15 mouse cellular contexts compared by ENCODE assay signal in the genomic region with DNA sequence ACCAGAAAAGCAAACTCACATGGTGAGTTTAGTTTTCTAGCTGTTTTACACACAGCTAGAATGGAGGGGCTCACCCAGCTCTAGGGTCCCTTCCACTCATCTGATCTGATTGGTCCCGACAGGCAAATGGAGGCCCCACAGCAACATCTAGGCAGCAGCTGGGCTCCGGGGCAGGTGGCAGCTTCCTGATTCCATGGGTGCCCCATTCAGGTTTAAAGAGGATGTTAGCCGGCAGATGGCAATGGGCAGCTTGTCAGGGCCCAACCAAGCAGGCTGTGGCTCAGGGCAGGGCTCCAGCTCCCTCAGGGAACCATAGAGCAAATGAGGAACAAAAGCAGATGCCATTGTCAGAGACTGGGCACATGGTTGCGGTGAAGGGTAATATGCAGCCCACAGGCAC. TPM values are rescaled to one million over a fixed set of nuclear protein-coding genes. Genes with fewer than 3 reads are reported as not detected.
A peak's percentile ranks its signal among the peaks of the same experiment; 100 is the strongest.
DNase-seq lines count a peak whose midpoint lies in the region; ATAC-seq and TF ChIP-seq lines count a peak whose summit lies in the region.
"Had no signal": no experiment of that assay in that cellular context is flagged by ENCODE, and none has a peak within 500 bp of the region (broad histone marks: within the 10 kb centered on the region; RNA-seq: fewer than 3 reads in every experiment).

No protein-coding gene starts in this region.

- no peak for DNase-seq in forebrain, postnatal 0 days
- peak; percentile 14 for DNase-seq in midbrain, embryonic 14.5 days
- DNase-seq in midbrain, embryonic 10.5 days (ENCODE audit: low spot score), result no peak
- DNase-seq in cerebellum, adult 9-11 months, result peak; percentile 55
- DNase-seq in embryo, embryonic 10 days (ENCODE audit: low spot score), result no peak
- DNase-seq in thymus, postnatal 14 days, result no peak
- DNase-seq: heart, postnatal 4 days; lung, postnatal 14 days had no signal

- TF ChIP-seq CTCF in forebrain, postnatal 0 days (IDR thresholded peaks at IDR 0.05; ENCODE audit: low read depth), result no peak

- H3K27ac ChIP-seq in forebrain, postnatal 0 days (ENCODE audit: low read depth, low read length), result no peak overlapping the region
- H3K27ac ChIP-seq in forebrain, embryonic 12.5 days, result no peak overlapping the region
- H3K27ac ChIP-seq in midbrain, embryonic 14.5 days (replicated peaks; ENCODE audit: low read depth, low read length), result no peak overlapping the region
- no peak overlapping the region for H3K27ac ChIP-seq in midbrain, embryonic 10.5 days (replicated peaks)
- H3K27ac ChIP-seq: embryonic facial prominence, embryonic 12.5 days; left cerebral cortex, adult 2 months had no signal

- no peak overlapping the region for H3K4me3 ChIP-seq in forebrain, postnatal 0 days (ENCODE audit: low read depth, low read length)
- no peak overlapping the region for H3K4me3 ChIP-seq in forebrain, embryonic 12.5 days (replicated peaks)
- no peak overlapping the region for H3K4me3 ChIP-seq in midbrain, embryonic 14.5 days (replicated peaks; ENCODE audit: low read depth, low read length)
- no peak overlapping the region for H3K4me3 ChIP-seq in midbrain, embryonic 10.5 days
- H3K4me3 ChIP-seq: embryonic facial prominence, embryonic 12.5 days; left cerebral cortex, adult 2 months had no signal

- ATAC-seq in forebrain, postnatal 0 days, result peak; percentile 18
- no peak for ATAC-seq in forebrain, embryonic 12.5 days (ENCODE audit: low FRiP score)
- ATAC-seq in midbrain, embryonic 14.5 days (ENCODE audit: low FRiP score, low TSS enrichment), result peak; percentile 57; the same call in 1 of the 2 replicates
- peak; percentile 99 for ATAC-seq in megakaryocyte progenitor cell, adult 5-6 weeks (replicated peaks; ENCODE audit: poor library complexity)

- no peaks in the 10 kb centered on the region for H3K27me3 ChIP-seq in forebrain, postnatal 0 days (ENCODE audit: insufficient read depth, low read length)
- H3K27me3 ChIP-seq in forebrain, embryonic 12.5 days, result no peaks in the 10 kb centered on the region
- no peaks in the 10 kb centered on the region for H3K27me3 ChIP-seq in midbrain, embryonic 14.5 days (ENCODE audit: control insufficient read depth, insufficient read depth, low read length)
- H3K27me3 ChIP-seq in midbrain, embryonic 10.5 days (ENCODE audit: low read depth, poor library complexity, severe bottlenecking), result no peaks in the 10 kb centered on the region
- H3K27me3 ChIP-seq: embryonic facial prominence, embryonic 12.5 days had no signal

- WGBS in forebrain, postnatal 0 days, result 67% methylated on average over 4 of the region's 4 CpGs
- 80% methylated on average over 4 of the region's 4 CpGs for WGBS in forebrain, embryonic 12.5 days
- WGBS in midbrain, embryonic 14.5 days, result 65% methylated on average over 4 of the region's 4 CpGs
- WGBS in midbrain, embryonic 10.5 days, result 89% methylated on average over 4 of the region's 4 CpGs

- H3K9me3 ChIP-seq in forebrain, postnatal 0 days (ENCODE audit: low read length), result no peaks in the 10 kb centered on the region
- H3K9me3 ChIP-seq in forebrain, embryonic 12.5 days, result no peaks in the 10 kb centered on the region
- no peaks in the 10 kb centered on the region for H3K9me3 ChIP-seq in midbrain, embryonic 14.5 days (ENCODE audit: control insufficient read depth, low read length)
- no peaks in the 10 kb centered on the region for H3K9me3 ChIP-seq in midbrain, embryonic 10.5 days (replicated peaks)
- H3K9me3 ChIP-seq: embryonic facial prominence, embryonic 12.5 days; G1E had no signal

- no peak overlapping the region for H3K9ac ChIP-seq in forebrain, postnatal 0 days
- no peak overlapping the region for H3K9ac ChIP-seq in forebrain, embryonic 12.5 days
- no peak overlapping the region for H3K9ac ChIP-seq in midbrain, embryonic 14.5 days (replicated peaks; ENCODE audit: low read length)
- H3K9ac ChIP-seq: embryonic facial prominence, embryonic 12.5 days had no signal

- no peak overlapping the region for H3K4me2 ChIP-seq in forebrain, postnatal 0 days (ENCODE audit: low read depth)
- H3K4me2 ChIP-seq in forebrain, embryonic 12.5 days, result no peak overlapping the region
- H3K4me2 ChIP-seq in midbrain, embryonic 14.5 days (ENCODE audit: low read length), result no peak overlapping the region
- H3K4me2 ChIP-seq: embryonic facial prominence, embryonic 12.5 days had no signal

- H3K4me1 ChIP-seq in forebrain, postnatal 0 days (ENCODE audit: insufficient read depth), result no peaks in the 10 kb centered on the region
- H3K4me1 ChIP-seq in forebrain, embryonic 12.5 days, result no peaks in the 10 kb centered on the region; the same call in 1 of the 2 replicates
- no peaks in the 10 kb centered on the region for H3K4me1 ChIP-seq in midbrain, embryonic 14.5 days (ENCODE audit: control insufficient read depth, insufficient read depth, low read length)
- peaks cover 18% of the 10 kb centered on the region for H3K4me1 ChIP-seq in midbrain, embryonic 10.5 days
- H3K4me1 ChIP-seq: embryonic facial prominence, embryonic 12.5 days had no signal

- H3K36me3 ChIP-seq in forebrain, postnatal 0 days (ENCODE audit: insufficient read depth), result no peaks in the 10 kb centered on the region
- no peaks in the 10 kb centered on the region for H3K36me3 ChIP-seq in forebrain, embryonic 12.5 days (replicated peaks)
- H3K36me3 ChIP-seq in midbrain, embryonic 14.5 days (ENCODE audit: control insufficient read depth, insufficient read depth, low read length), result no peaks in the 10 kb centered on the region
- H3K36me3 ChIP-seq in midbrain, embryonic 10.5 days, result no peaks in the 10 kb centered on the region
- H3K36me3 ChIP-seq: embryonic facial prominence, embryonic 12.5 days; G1E had no signal

RNA-seq across cellular contexts. Expression of a gene that starts 41.3 kb away (rescaled TPM):
- 1.1 and 1.6 TPM in 2 replicates for total RNA-seq in forebrain, postnatal 0 days (2014; rRNA removed)
- 0.83 and 1.5 TPM in 2 replicates for polyA plus RNA-seq in forebrain, postnatal 0 days (2015; fragmentation: Nextera tagmentation; extraction: Ambion mirVana)
- polyA plus RNA-seq in forebrain, embryonic 12.5 days (2016; fragmentation: Nextera tagmentation; extraction: Ambion mirVana), result 0.31 and 0.33 TPM in 2 replicates
- 0.45 and 0.66 TPM in 2 replicates for polyA plus RNA-seq in midbrain, embryonic 14.5 days (2014; fragmentation: Nextera tagmentation; extraction: Ambion mirVana)
- polyA plus RNA-seq in midbrain, embryonic 10.5 days (2016; fragmentation: Nextera tagmentation; extraction: Ambion mirVana), result 0.17 TPM in 1 of 2 replicates, not detected in the other
- total RNA-seq in megakaryocyte progenitor cell, adult 5-6 weeks (2015), result not detected in 2 replicates
- not detected in 2 replicates for total RNA-seq in megakaryocyte progenitor cell, adult 5-6 weeks (2017)
- total RNA-seq: heart, postnatal 4 days; liver, adult 2 months had no signal
- polyA plus RNA-seq: embryonic facial prominence, embryonic 12.5 days; kidney, embryonic 14.5 days; liver, adult 2 months had no signal

Comparison
In these comparisons a context has a peak if more than half of its experiments do, and no peak if none do; other contexts are left out.
1. DNase-seq: peak in midbrain, embryonic 14.5 days (single experiment) and cerebellum, adult 9-11 months (single experiment); none in forebrain, postnatal 0 days (single experiment), midbrain, embryonic 10.5 days (single experiment), embryo, embryonic 10 days (single experiment) and thymus, postnatal 14 days (single experiment).